Mouse (Mus musculus): Measurements from ENCODE around the gene Clec11a.

- TF ChIP-seq ZKSCAN1 (IDR thresholded peaks at IDR 0.05; ENCODE audit: low read depth, low read length) (no peak), MAFK (IDR thresholded peaks at IDR 0.05; ENCODE audit: borderline replicate concordance, low read depth, low read length) (no peak), TCF12 (IDR thresholded peaks at IDR 0.05; ENCODE audit: low read depth, low read length) (no peak), EP300 (IDR thresholded peaks at IDR 0.05; ENCODE audit: low read depth in 1 of 2, low read length in 2 of 2) (no peak), MAX (IDR thresholded peaks at IDR 0.05; ENCODE audit: low read length) (no peak), TAL1 (IDR thresholded peaks at IDR 0.05; ENCODE audit: low read length) (no peak), ELF1 (IDR thresholded peaks at IDR 0.05; ENCODE audit: low read depth, low read length) (no peak), CTCF (IDR thresholded peaks at IDR 0.05 in 2 of 3, conservative IDR thresholded peaks at IDR 0.05 in 1 of 3; ENCODE audit: control insufficient read depth in 1 of 3, insufficient read depth in 1 of 3, low read depth in 2 of 3, low read length in 3 of 3, poor library complexity in 1 of 3, severe bottlenecking in 1 of 3) (no peak), GATA1 (IDR thresholded peaks at IDR 0.05; ENCODE audit: low read depth, low read length) (no peak), TBP (IDR thresholded peaks at IDR 0.05; ENCODE audit: low read depth, low read length) (no peak), POLR2A (IDR thresholded peaks at IDR 0.05; ENCODE audit: control insufficient read depth in 1 of 2, insufficient read depth in 1 of 2, low read depth in 1 of 2, low read length in 2 of 2, poor library complexity in 1 of 2) (no peak), POLR2AphosphoS5 (IDR thresholded peaks at IDR 0.05; ENCODE audit: borderline replicate concordance, low read depth, low read length) (no peak), MYC (IDR thresholded peaks at IDR 0.05; ENCODE audit: low read depth, low read length) (no peak), CHD2 (IDR thresholded peaks at IDR 0.05; ENCODE audit: low read length) (no peak)
Observed at GRCm38 (mm10) chr7:44355411-44355810, 48.7 kb upstream of the Clec11a start.

Data from MEL (cell line).